Mouse (Mus musculus) heart, embryonic 15.5 days (tissue): ENCODE measurements at regions not wholly inside any gene's neighbourhood (a gene's known extent, or its start where the extent isn't known, plus 50 kb on each side); places are given as distances from the start of the nearest gene placed in this dataset.

ENCODE experiments used
- ATAC-seq: fragments of 200-750 bp; cut with Nextera tagmentation; replicated peaks from 2 replicates; pipeline ENCODE4 v1.8.0; 2017; ENCODE audit warnings: low read depth, moderate TSS enrichment; ENCODE audit not compliant: insufficient number of reproducible peaks, insufficient read depth, low FRiP score
- H3K27ac ChIP-seq: fragments of 300-500 bp; sonication (generic); 2 replicates; pipeline ENCODE4 v1.5.1; 2015; ENCODE audit warnings: mild to moderate bottlenecking, inconsistent platforms
- H3K27me3 ChIP-seq: fragments of 300-500 bp; sonication (generic); 2 replicates; pipeline ENCODE4 v1.6.1; 2015; ENCODE audit warnings: inconsistent platforms
- H3K36me3 ChIP-seq: fragments of 300-500 bp; sonication (generic); 2 replicates; pipeline ENCODE4 v1.6.1; 2015; ENCODE audit warnings: mild to moderate bottlenecking, inconsistent platforms
- H3K4me1 ChIP-seq: fragments of 300-500 bp; sonication (generic); replicated peaks from 2 replicates; pipeline ENCODE4 v1.6.1; 2015; ENCODE audit warnings: inconsistent platforms
- H3K4me2 ChIP-seq: fragments of 300-500 bp; sonication (generic); 2 replicates; pipeline ENCODE4 v1.6.1; 2015; ENCODE audit warnings: inconsistent platforms, mild to moderate bottlenecking, moderate library complexity
- H3K4me3 ChIP-seq: fragments of 300-500 bp; sonication (generic); 2 replicates; pipeline ENCODE4 v1.5.1; 2015; ENCODE audit warnings: mild to moderate bottlenecking, inconsistent platforms
- H3K9ac ChIP-seq: fragments of 300-500 bp; sonication (generic); 2 replicates; pipeline ENCODE4 v1.6.1; 2015; ENCODE audit warnings: mild to moderate bottlenecking, inconsistent platforms
- H3K9me3 ChIP-seq: fragments of 300-500 bp; sonication (generic); replicated peaks from 2 replicates; pipeline ENCODE4 v1.6.1; 2016; ENCODE audit warnings: inconsistent platforms
- WGBS: fragments of 180-500 bp; shearing (Covaris S2); methylation state at CpG from one replicate; pipeline ENCODE4 v1.1.7; 2015; ENCODE audit warnings: mixed read lengths; 5-methylcytosine and 5-hydroxymethylcytosine counted together

GRCm38 (mm10) chr2:78804931-78805330 lies 63.0 kb upstream of the Ube2e3 start:
- Histone ChIP-seq H3K36me3 (no peaks in the 10 kb centered on the region), H3K4me2 (no peak overlapping the region), H3K27me3 (no peaks in the 10 kb centered on the region), H3K4me1 (no peaks in the 10 kb centered on the region), H3K9ac (no peak overlapping the region), H3K4me3 (no peak overlapping the region), H3K9me3 (no peaks in the 10 kb centered on the region), H3K27ac (no peak overlapping the region)
- 71% methylated on average over 3 of the region's 3 CpGs for WGBS
- ATAC-seq: no peak

GRCm38 (mm10) chr2:78803543-78803942 lies 64.4 kb upstream of the Ube2e3 start:
- ATAC-seq: no peak
- WGBS: 61% methylated on average over 4 of the region's 4 CpGs

GRCm38 (mm10) chr2:78795446-78795845 lies 72.5 kb upstream of the Ube2e3 start:
- H3K27me3 ChIP-seq: no peaks in the 10 kb centered on the region
- 80% methylated on average over 5 of the region's 5 CpGs for WGBS
- H3K4me1 ChIP-seq: no peaks in the 10 kb centered on the region
- no peaks in the 10 kb centered on the region for H3K36me3 ChIP-seq
- no peak for ATAC-seq
- H3K4me3 ChIP-seq: no peak overlapping the region
- no peaks in the 10 kb centered on the region for H3K9me3 ChIP-seq
- H3K4me2 ChIP-seq: no peak overlapping the region
- H3K27ac ChIP-seq: no peak overlapping the region
- no peak overlapping the region for H3K9ac ChIP-seq

More at GRCm38 (mm10) chr2:78803543-78803942, 64.4 kb upstream of the Ube2e3 start:
- no peaks in the 10 kb centered on the region for H3K9me3 ChIP-seq
- H3K36me3 ChIP-seq: no peaks in the 10 kb centered on the region
- H3K4me1 ChIP-seq: no peaks in the 10 kb centered on the region
- no peak overlapping the region for H3K4me2 ChIP-seq
- no peak overlapping the region for H3K4me3 ChIP-seq
- no peak overlapping the region for H3K9ac ChIP-seq
- H3K27me3 ChIP-seq: no peaks in the 10 kb centered on the region
- no peak overlapping the region for H3K27ac ChIP-seq

- Histone ChIP-seq H3K9ac (no peak overlapping the region), H3K27ac (no peak overlapping the region), H3K4me1 (no peaks in the 10 kb centered on the region), H3K4me3 (no peak overlapping the region), H3K4me2 (no peak overlapping the region), H3K36me3 (no peaks in the 10 kb centered on the region), H3K9me3 (no peaks in the 10 kb centered on the region), H3K27me3 (no peaks in the 10 kb centered on the region)
- no peak for ATAC-seq
- WGBS: 60% methylated on average over 5 of the region's 5 CpGs
These were observed 73.2 kb upstream of the Ube2e3 start for GRCm38 (mm10) chr2:78794734-78795133.

GRCm38 (mm10) chr2:78789124-78789523 lies 78.8 kb upstream of the Ube2e3 start:
- Histone ChIP-seq H3K4me3 (no peak overlapping the region), H3K4me1 (no peaks in the 10 kb centered on the region), H3K36me3 (no peaks in the 10 kb centered on the region), H3K9me3 (no peaks in the 10 kb centered on the region), H3K27me3 (no peaks in the 10 kb centered on the region), H3K27ac (no peak overlapping the region), H3K9ac (no peak overlapping the region), H3K4me2 (no peak overlapping the region)
- no peak for ATAC-seq
- WGBS: 81% methylated on average over 5 of the region's 5 CpGs

DNA sequence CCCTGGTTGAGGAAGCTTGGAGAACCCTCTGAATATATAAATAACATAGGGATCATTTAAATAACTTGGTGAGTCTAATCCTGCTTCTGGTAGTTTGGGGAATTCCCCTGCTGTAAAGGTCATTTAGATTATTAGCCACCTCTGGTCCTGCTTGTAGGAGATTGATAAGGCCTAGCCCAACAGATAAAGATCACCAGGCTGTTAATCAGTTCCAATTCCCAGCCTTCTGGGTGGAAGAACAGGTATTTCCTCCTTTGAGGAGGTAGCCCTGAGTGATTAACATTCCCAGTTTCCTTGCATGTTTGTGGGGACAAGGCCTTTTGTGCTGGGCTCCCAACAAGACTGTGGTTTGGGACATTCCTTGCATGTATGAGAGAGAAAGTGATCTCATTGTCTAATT lies 79.7 kb upstream of the Ube2e3 start:
- no peak for ATAC-seq
- no peaks in the 10 kb centered on the region for H3K36me3 ChIP-seq
- H3K27ac ChIP-seq: no peak overlapping the region
- H3K27me3 ChIP-seq: no peaks in the 10 kb centered on the region
- H3K4me1 ChIP-seq: no peaks in the 10 kb centered on the region
- no peak overlapping the region for H3K4me2 ChIP-seq
- H3K9me3 ChIP-seq: no peaks in the 10 kb centered on the region
- H3K9ac ChIP-seq: no peak overlapping the region
- H3K4me3 ChIP-seq: no peak overlapping the region

DNA sequence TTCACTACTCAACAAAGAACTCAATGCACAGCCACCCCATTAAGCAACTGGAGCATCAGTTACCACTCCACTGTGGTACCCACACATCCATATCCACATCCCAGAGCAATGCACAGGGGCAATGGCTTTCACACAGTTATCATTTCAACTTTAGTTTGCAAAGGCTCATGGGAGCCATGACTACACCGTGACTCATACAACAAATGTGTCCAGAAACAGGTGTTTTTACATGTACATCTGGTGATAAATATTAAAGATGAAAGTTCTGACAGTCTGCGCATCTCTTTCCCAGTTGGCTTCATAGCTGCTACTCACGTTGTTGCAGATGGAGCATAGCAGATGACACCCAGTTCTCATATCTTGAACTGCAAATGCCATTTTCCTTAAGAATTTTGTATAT lies 88.0 kb upstream of the Ube2e3 start:
- Histone ChIP-seq H3K9ac (no peak overlapping the region), H3K27me3 (no peaks in the 10 kb centered on the region), H3K27ac (no peak overlapping the region), H3K4me1 (no peaks in the 10 kb centered on the region), H3K4me2 (no peak overlapping the region), H3K36me3 (no peaks in the 10 kb centered on the region), H3K4me3 (no peak overlapping the region), H3K9me3 (no peaks in the 10 kb centered on the region)
- 82% methylated on average over 3 of the region's 3 CpGs for WGBS
- ATAC-seq: no peak

GRCm38 (mm10) chr2:78777589-78777988 lies 90.3 kb upstream of the Ube2e3 start:
- no peaks in the 10 kb centered on the region for H3K9me3 ChIP-seq
- no peak overlapping the region for H3K27ac ChIP-seq
- H3K27me3 ChIP-seq: no peaks in the 10 kb centered on the region
- ATAC-seq: no peak
- no peaks in the 10 kb centered on the region for H3K36me3 ChIP-seq
- no peak overlapping the region for H3K4me2 ChIP-seq
- H3K9ac ChIP-seq: no peak overlapping the region
- no peaks in the 10 kb centered on the region for H3K4me1 ChIP-seq
- no peak overlapping the region for H3K4me3 ChIP-seq

DNA sequence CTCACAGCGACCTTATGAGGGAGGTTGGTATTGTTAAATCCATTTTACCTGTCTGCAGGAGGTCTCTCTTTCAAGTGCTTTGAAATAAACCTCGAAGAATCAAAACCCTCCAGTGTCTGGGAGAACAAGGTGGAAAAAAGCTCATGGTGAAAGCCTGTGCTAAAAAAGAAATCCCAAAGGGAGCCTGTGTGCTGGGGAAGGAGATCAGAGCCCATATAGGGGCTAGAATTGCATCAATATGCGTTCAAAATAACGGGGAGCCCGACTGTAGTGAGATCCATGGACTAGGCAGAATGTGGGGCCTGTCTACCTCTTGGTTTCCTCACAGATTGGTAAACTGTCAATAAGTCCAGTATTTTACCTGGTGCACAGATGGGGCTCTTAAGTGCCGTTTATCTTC lies 113.6 kb upstream of the Ube2e3 start:
- Histone ChIP-seq H3K4me3 (no peak overlapping the region), H3K4me1 (no peaks in the 10 kb centered on the region), H3K27ac (no peak overlapping the region), H3K36me3 (no peaks in the 10 kb centered on the region), H3K9ac (no peak overlapping the region), H3K9me3 (no peaks in the 10 kb centered on the region), H3K27me3 (no peaks in the 10 kb centered on the region), H3K4me2 (no peak overlapping the region)
- 75% methylated on average over 6 of the region's 6 CpGs for WGBS
- no peak for ATAC-seq

DNA sequence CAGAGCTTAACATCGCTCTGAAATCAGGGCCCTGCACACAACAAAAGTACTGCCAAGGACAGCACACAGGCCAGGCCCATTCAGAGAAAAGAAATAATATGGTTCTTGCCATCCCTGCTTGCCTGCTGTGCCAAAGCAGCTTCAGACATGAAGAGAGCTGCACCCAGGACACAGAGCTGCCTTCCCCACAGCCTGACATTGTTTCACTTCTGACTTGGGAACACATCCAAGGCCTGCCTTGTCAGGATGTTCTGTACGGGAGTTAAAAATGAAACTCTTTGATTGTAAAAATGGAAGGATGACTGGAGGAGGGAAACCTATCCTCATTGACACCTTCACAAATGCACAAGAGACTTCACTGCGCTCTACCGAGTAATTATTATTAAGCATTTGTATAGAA lies 114.0 kb upstream of the Ube2e3 start:
- Histone ChIP-seq H3K27me3 (no peaks in the 10 kb centered on the region), H3K4me1 (no peaks in the 10 kb centered on the region), H3K9ac (no peak overlapping the region), H3K4me2 (no peak overlapping the region), H3K27ac (no peak overlapping the region), H3K36me3 (no peaks in the 10 kb centered on the region), H3K9me3 (no peaks in the 10 kb centered on the region), H3K4me3 (no peak overlapping the region)
- ATAC-seq: no peak
- 75% methylated on average over 4 of the region's 4 CpGs for WGBS

- no peak for ATAC-seq
- 77% methylated on average over 6 of the region's 6 CpGs for WGBS
- Histone ChIP-seq H3K4me1 (no peaks in the 10 kb centered on the region), H3K27me3 (no peaks in the 10 kb centered on the region), H3K27ac (no peak overlapping the region), H3K4me3 (no peak overlapping the region), H3K36me3 (no peaks in the 10 kb centered on the region), H3K9ac (no peak overlapping the region), H3K4me2 (no peak overlapping the region), H3K9me3 (no peaks in the 10 kb centered on the region)
These were observed 137.8 kb upstream of the Ube2e3 start for GRCm38 (mm10) chr2:78730161-78730560.

- no peak overlapping the region for H3K9ac ChIP-seq
These were observed 141.9 kb upstream of the Ube2e3 start for GRCm38 (mm10) chr2:78726060-78726459.

GRCm38 (mm10) chr2:78724416-78724815 lies 143.5 kb upstream of the Ube2e3 start:
- Histone ChIP-seq H3K4me1 (no peaks in the 10 kb centered on the region), H3K27ac (no peak overlapping the region), H3K27me3 (no peaks in the 10 kb centered on the region), H3K4me3 (no peak overlapping the region), H3K36me3 (no peaks in the 10 kb centered on the region), H3K9me3 (no peaks in the 10 kb centered on the region), H3K4me2 (no peak overlapping the region), H3K9ac (no peak overlapping the region)
- no peak for ATAC-seq
- 40% methylated on average over 2 of the region's 2 CpGs for WGBS

More at GRCm38 (mm10) chr2:78726060-78726459, 141.9 kb upstream of the Ube2e3 start:
- Histone ChIP-seq H3K36me3 (no peaks in the 10 kb centered on the region), H3K27ac (no peak overlapping the region), H3K4me2 (no peak overlapping the region), H3K9me3 (no peaks in the 10 kb centered on the region), H3K27me3 (no peaks in the 10 kb centered on the region), H3K4me1 (no peaks in the 10 kb centered on the region), H3K4me3 (no peak overlapping the region)
- 87% methylated on average over 7 of the region's 7 CpGs for WGBS
- ATAC-seq: no peak
